Mouse (Mus musculus) CH12.LX (cell line): Measurements from ENCODE around the gene Rtp1. TPM values are rescaled to one million over a fixed set of nuclear protein-coding genes. Genes with fewer than 3 reads are reported as not detected.

Experiments
- DNase-seq: peaks from one replicate; pipeline ENCODE4 v3.0.0-alpha.2; 2013; ENCODE audit errors: extremely low read depth
- H3K27ac ChIP-seq: 2 replicates; pipeline ENCODE4 v1.5.1; 2012; ENCODE audit warnings: low read depth, mild to moderate bottlenecking, control low read depth, moderate library complexity; ENCODE audit not compliant: insufficient read depth
- H3K27me3 ChIP-seq: replicated peaks from 2 replicates; pipeline ENCODE3; 2012; ENCODE audit warnings: inconsistent platforms
- H3K36me3 ChIP-seq, 2 experiments: replicated peaks in 1 of 2; 2 replicates each; pipeline versions ENCODE3 to v1.6.1; 2012; ENCODE audit warnings: inconsistent platforms in 1 of 2, low read length in 1 of 2, mild to moderate bottlenecking in 1 of 2, mixed read lengths in 1 of 2, moderate library complexity in 1 of 2; ENCODE audit not compliant: control insufficient read depth in 1 of 2, insufficient read depth in 1 of 2
- H3K4me1 ChIP-seq, 2 experiments: 2 replicates each; pipeline ENCODE4 v1.6.1; 2012; ENCODE audit warnings: inconsistent platforms in 1 of 2, moderate library complexity in 1 of 2; ENCODE audit not compliant: insufficient read depth in 2 of 2, control insufficient read depth in 1 of 2
- H3K4me2 ChIP-seq: 2 replicates; pipeline ENCODE4 v1.6.1; 2012; ENCODE audit warnings: low read depth, mild to moderate bottlenecking, control low read depth; ENCODE audit not compliant: poor library complexity, insufficient read depth, severe bottlenecking
- H3K4me3 ChIP-seq, 3 experiments: fragments of 150-350 bp in 1 of 3; sonication (generic) in 1 of 3; replicated peaks in 1 of 3; 2 replicates each; pipeline versions ENCODE3 to v1.5.1; 2011 to 2012; ENCODE audit warnings: low read depth in 2 of 3, low read length in 2 of 3, mild to moderate bottlenecking in 2 of 3, moderate library complexity in 2 of 3, control low read depth in 1 of 3, improper control_type of control experiment in 1 of 3, inconsistent platforms in 1 of 3, mixed read lengths in 1 of 3; ENCODE audit not compliant: poor library complexity in 1 of 3
- H3K79me2 ChIP-seq: replicated peaks from 2 replicates; pipeline ENCODE4 v1.6.1; 2012; ENCODE audit warnings: mild to moderate bottlenecking, moderate library complexity; ENCODE audit not compliant: control insufficient read depth, poor library complexity, insufficient read depth, severe bottlenecking; ENCODE audit errors: extremely low read depth
- H3K9ac ChIP-seq: 2 replicates; pipeline ENCODE4 v1.6.1; 2012; ENCODE audit warnings: low read depth, mild to moderate bottlenecking, control low read depth, moderate library complexity; ENCODE audit not compliant: insufficient read depth
- H3K9me3 ChIP-seq: replicated peaks from 2 replicates; pipeline ENCODE3; 2012; ENCODE audit warnings: low read length, inconsistent platforms, mixed read lengths
- BHLHE40 ChIP-seq: IDR thresholded peaks from 2 replicates; pipeline ENCODE4 v1.6.1; 2011; ENCODE audit warnings: mild to moderate bottlenecking, low read depth, low read length, improper control_type of control experiment
- CHD1 ChIP-seq: IDR thresholded peaks from 2 replicates; pipeline ENCODE4 v1.6.1; 2012; ENCODE audit warnings: low read depth, low read length, improper control_type of control experiment, inconsistent platforms
- CHD2 ChIP-seq: IDR thresholded peaks from 2 replicates; pipeline ENCODE4 v1.6.1; 2011; ENCODE audit warnings: low read length, improper control_type of control experiment
- CTCF ChIP-seq, 2 experiments: IDR thresholded peaks in 1 of 2; conservative IDR thresholded peaks in 1 of 2; 2 replicates each; pipeline ENCODE4 v1.5.1; 2011 to 2012; ENCODE audit warnings: low read depth in 2 of 2, low read length in 2 of 2, improper control_type of control experiment in 1 of 2, inconsistent platforms in 1 of 2, mild to moderate bottlenecking in 1 of 2, moderate library complexity in 1 of 2
- E2F4 ChIP-seq: IDR thresholded peaks from 2 replicates; pipeline ENCODE4 v1.6.1; 2011; ENCODE audit warnings: low read depth, low read length, improper control_type of control experiment; ENCODE audit not compliant: insufficient replicate concordance
- EP300 ChIP-seq: IDR thresholded peaks from 2 replicates; pipeline ENCODE4 v1.6.1; 2011; ENCODE audit warnings: low read length, improper control_type of control experiment
- GABPA ChIP-seq: IDR thresholded peaks from 2 replicates; pipeline ENCODE4 v1.6.1; 2012; ENCODE audit warnings: low read depth, low read length, improper control_type of control experiment, inconsistent platforms; ENCODE audit not compliant: insufficient replicate concordance
- HCFC1 ChIP-seq: IDR thresholded peaks from 2 replicates; pipeline ENCODE4 v1.6.1; 2012; ENCODE audit warnings: low read depth, mild to moderate bottlenecking, inconsistent platforms, low read length, improper control_type of control experiment
- JUND ChIP-seq: conservative IDR thresholded peaks from 2 replicates; pipeline ENCODE4 v1.6.1; 2011; ENCODE audit warnings: low read depth, low read length, improper control_type of control experiment
- KAT2A ChIP-seq: IDR thresholded peaks from 2 replicates; pipeline ENCODE4 v1.6.1; 2012; ENCODE audit warnings: low read length, improper control_type of control experiment, inconsistent platforms; ENCODE audit not compliant: insufficient replicate concordance
- MEF2A ChIP-seq: IDR thresholded peaks from 2 replicates; pipeline ENCODE4 v1.6.1; 2014; ENCODE audit warnings: low read depth, mild to moderate bottlenecking, inconsistent platforms, low read length, improper control_type of control experiment, borderline replicate concordance
- MXI1 ChIP-seq: IDR thresholded peaks from 2 replicates; pipeline ENCODE4 v1.6.1; 2011; ENCODE audit warnings: mild to moderate bottlenecking, low read depth, low read length, improper control_type of control experiment
- MYC ChIP-seq: IDR thresholded peaks from 2 replicates; pipeline ENCODE4 v1.6.1; 2011; ENCODE audit warnings: low read depth, mild to moderate bottlenecking, improper control_type of control experiment, low read length
- NELFE ChIP-seq: IDR thresholded peaks from 2 replicates; pipeline ENCODE4 v1.6.1; 2011; ENCODE audit warnings: low read depth, low read length, improper control_type of control experiment
- PAX5 ChIP-seq: IDR thresholded peaks from 2 replicates; pipeline ENCODE4 v1.6.1; 2012; ENCODE audit warnings: low read length, inconsistent platforms, mixed read lengths
- POLR2AphosphoS2 ChIP-seq: IDR thresholded peaks from 2 replicates; pipeline ENCODE4 v1.6.1; 2011; ENCODE audit warnings: low read depth, low read length, improper control_type of control experiment
- RAD21 ChIP-seq: IDR thresholded peaks from 2 replicates; pipeline ENCODE4 v1.6.1; 2011; ENCODE audit warnings: low read depth, mild to moderate bottlenecking, low read length, improper control_type of control experiment, moderate library complexity
- SIN3A ChIP-seq: IDR thresholded peaks from 2 replicates; pipeline ENCODE4 v1.6.1; 2012; ENCODE audit warnings: low read length, improper control_type of control experiment, inconsistent platforms
- SMC3 ChIP-seq: IDR thresholded peaks from 2 replicates; pipeline ENCODE4 v1.6.1; 2011; ENCODE audit warnings: low read depth, low read length, improper control_type of control experiment
- TBP ChIP-seq: conservative IDR thresholded peaks from 2 replicates; pipeline ENCODE4 v1.6.1; 2011; ENCODE audit warnings: low read depth, low read length, improper control_type of control experiment
- TCF12 ChIP-seq: IDR thresholded peaks from 2 replicates; pipeline ENCODE4 v1.6.1; 2014; ENCODE audit warnings: low read depth, mild to moderate bottlenecking, inconsistent platforms, low read length, improper control_type of control experiment
- USF1 ChIP-seq: IDR thresholded peaks from 2 replicates; pipeline ENCODE4 v1.6.1; 2014; ENCODE audit warnings: low read depth, mild to moderate bottlenecking, inconsistent platforms, low read length, improper control_type of control experiment
- USF2 ChIP-seq: conservative IDR thresholded peaks from 2 replicates; pipeline ENCODE4 v1.6.1; 2011; ENCODE audit warnings: low read depth, low read length, improper control_type of control experiment
- ZNF384 ChIP-seq: IDR thresholded peaks from 2 replicates; pipeline ENCODE4 v1.6.1; 2012; ENCODE audit warnings: low read depth, low read length, improper control_type of control experiment, inconsistent platforms
- dilution Hi-C: fragments of 300-500 bp; cut with MboI; formaldehyde crosslinking; loops from 2 replicates; pipeline ENCODE4 v1.14.3; 2020; ENCODE audit warnings: low sequenced_read_pairs; ENCODE audit not compliant: extremely low pct_unique_long_range_greater_than_20kb, extremely low pct_ligation_motif_present
- in situ Hi-C: fragments of 300-500 bp; cut with MboI; formaldehyde crosslinking; loops from 3 replicates; pipeline ENCODE4 v1.14.3; 2019; ENCODE audit warnings: low sequenced_read_pairs, low pct_ligation_motif_present, low pct_unique_long_range_greater_than_20kb, mixed read lengths
- polyA plus RNA-seq: library from polyadenylated mRNA; unstranded; fragments of >175 nt; gene quantifications from 2 replicates; pipeline ENCODE4 v1.2.1, GENCODE M21; 2012; ENCODE audit warnings: low read depth; ENCODE audit not compliant: insufficient read length
- total RNA-seq, 2 experiments: library from RNA; depleted of rRNA; stranded (reverse); fragments of 300-350 nt in 1 of 2; fragments of >200 nt in 1 of 2; gene quantifications; 2 replicates each; pipeline ENCODE4 v1.2.3; 2012 to 2014

Gene Rtp1
- total and polyA plus RNA-seq, 3 experiments = not detected

GRCm38 (mm10) chr16:23403008-23403755 lies 25.8 kb upstream of the Rtp1 start (continued):
- TF ChIP-seq NELFE (peak; percentile 59; the same call in 1 of the 2 replicates), SMC3 (peak; percentile 98), KAT2A (no peak), MEF2A (peak; percentile 28; the same call in 1 of the 2 replicates), SIN3A (no peak), GABPA (no peak), TCF12 (no peak; the same call in none of the 2 replicates), USF1 (no peak), RAD21 (peak; percentile 97), TBP (no peak), ZNF384 (no peak), USF2 (no peak), BHLHE40 (no peak), JUND (no peak), MXI1 (no peak), POLR2AphosphoS2 (no peak), CHD1 (no peak), MYC (no peak), EP300 (no peak; the same call in 1 of the 2 replicates), PAX5 (no peak), CTCF (conservative IDR thresholded peaks at IDR 0.05 in 1 of 2, IDR thresholded peaks at IDR 0.05 in 1 of 2; ENCODE audit: low read depth in 2 of 2, low read length in 2 of 2) (peak; percentile 76 to 96), HCFC1 (no peak)

- Histone ChIP-seq H3K4me1 (peaks cover 0 to 3% of the 10 kb centered on the region in 2 experiments; a peak in 1 of 4 replicates), H3K9ac (no peak overlapping the region), H3K27ac (no peak overlapping the region), H3K27me3 (no peaks in the 10 kb centered on the region), H3K9me3 (no peaks in the 10 kb centered on the region), H3K4me3 (no peak overlapping the region), H3K36me3 (no peaks in the 10 kb centered on the region), H3K79me2 (no peaks in the 10 kb centered on the region), H3K4me2 (no peak overlapping the region)
- in situ Hi-C loops = no loop called here
- TF ChIP-seq CHD2 = no peak
- no peak for TF ChIP-seq E2F4
- no peak for TF ChIP-seq USF2
- no peak for TF ChIP-seq ZNF384
- DNase-seq = no peak
- dilution Hi-C loops = no loop called here
These were observed 16.0 kb upstream of the Rtp1 start for GRCm38 (mm10) chr16:23412930-23413329.
